Mouse (Mus musculus): ENCODE measurements around the gene Hand2.

GRCm38 (mm10) chr8:57374044-57374443, 53.3 kb downstream of the Hand2 start:
- TF ChIP-seq CTCF (IDR thresholded peaks at IDR 0.05; ENCODE audit: borderline replicate concordance, extremely low read depth, insufficient read depth, insufficient read length): no peak
- no peak for TF ChIP-seq POLR2A (IDR thresholded peaks at IDR 0.05; ENCODE audit: borderline replicate concordance, extremely low read depth, insufficient read depth, insufficient read length, poor library complexity, severe bottlenecking)
